Mouse (Mus musculus) limb, embryonic 12.5 days (tissue): Measurements from ENCODE around the gene Rasl11a. TPM values are rescaled to one million over a fixed set of nuclear protein-coding genes. Genes with fewer than 3 reads are reported as not detected.

Source experiments
- ATAC-seq: fragments of 200-750 bp; cut with Nextera tagmentation; 2 replicates; pipeline ENCODE4 v1.8.0; 2017; ENCODE audit warnings: low read depth, moderate TSS enrichment; ENCODE audit not compliant: insufficient number of reproducible peaks, insufficient read depth, low FRiP score, low TSS enrichment
- H3K27ac ChIP-seq: fragments of 300-500 bp; sonication (generic); 2 replicates; pipeline ENCODE4 v1.5.1; 2016; ENCODE audit warnings: mild to moderate bottlenecking, moderate library complexity
- H3K27me3 ChIP-seq: fragments of 300-500 bp; sonication (generic); 2 replicates; pipeline ENCODE4 v1.6.1; 2016; ENCODE audit warnings: mild to moderate bottlenecking, moderate library complexity
- H3K36me3 ChIP-seq: fragments of 300-500 bp; sonication (generic); 2 replicates; pipeline ENCODE4 v1.6.1; 2016; ENCODE audit warnings: mild to moderate bottlenecking, moderate library complexity
- H3K4me1 ChIP-seq: fragments of 300-500 bp; sonication (generic); replicated peaks from 2 replicates; pipeline ENCODE4 v1.6.1; 2016
- H3K4me2 ChIP-seq: fragments of 300-500 bp; sonication (generic); 2 replicates; pipeline ENCODE4 v1.6.1; 2016; ENCODE audit warnings: mild to moderate bottlenecking, moderate library complexity
- H3K4me3 ChIP-seq: fragments of 300-500 bp; sonication (generic); replicated peaks from 2 replicates; pipeline ENCODE4 v1.5.1; 2016; ENCODE audit warnings: mild to moderate bottlenecking
- H3K9ac ChIP-seq: fragments of 300-500 bp; sonication (generic); replicated peaks from 2 replicates; pipeline ENCODE4 v1.6.1; 2016; ENCODE audit warnings: mild to moderate bottlenecking, moderate library complexity
- H3K9me3 ChIP-seq: fragments of 300-500 bp; sonication (generic); 2 replicates; pipeline ENCODE4 v1.6.1; 2016; ENCODE audit warnings: mild to moderate bottlenecking, moderate library complexity
- WGBS: fragments of 180-500 bp; shearing (Covaris S2); methylation state at CpG from one replicate; pipeline ENCODE4 v1.1.7; 2016; 5-methylcytosine and 5-hydroxymethylcytosine counted together
- polyA plus RNA-seq: library from polyadenylated mRNA; unstranded; fragments of >200 nt; fragmentation: Nextera tagmentation; extraction: Ambion mirVana; gene quantifications from 2 replicates; pipeline ENCODE4 v1.2.1, GENCODE M21; 2016

Rasl11a gene
- 18.9 and 21.8 TPM in 2 replicates for polyA plus RNA-seq

DNA sequence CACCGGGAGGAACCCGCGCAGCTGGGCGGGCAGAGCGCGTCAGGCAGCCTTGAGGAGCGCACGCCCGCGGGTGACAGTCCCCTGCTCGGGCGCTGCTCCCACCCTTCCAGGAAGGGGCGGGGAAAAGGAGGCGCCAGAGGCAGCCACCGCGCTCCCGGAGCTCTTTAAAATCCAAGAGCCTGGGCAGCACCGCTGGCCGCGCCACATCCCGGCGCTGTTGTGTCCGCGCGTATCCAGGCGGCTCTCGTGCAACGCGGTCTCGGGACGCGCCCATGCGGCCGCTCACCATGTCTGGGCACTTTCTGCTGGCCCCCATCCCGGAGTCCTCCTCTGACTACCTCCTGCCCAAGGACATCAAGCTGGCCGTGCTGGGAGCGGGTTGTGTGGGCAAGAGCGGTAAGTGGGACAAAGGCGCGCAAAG, at the start of gene Rasl11a:
Rasl11a (plus strand) TSS at position 127 of the 421 bp plus-strand sequence.
- peaks cover 20% of the 10 kb centered on the region for H3K4me1 ChIP-seq
- peak within 1 kb of the TSS; percentile 85 for H3K4me2 ChIP-seq
- H3K9me3 ChIP-seq = no peaks in the 10 kb centered on the region
- H3K4me3 ChIP-seq = peak within 1 kb of the TSS; percentile 69
- peak; percentile 87 for ATAC-seq
- under 1% methylated on average over 34 of the region's 40 CpGs for WGBS
- H3K9ac ChIP-seq = peak within 1 kb of the TSS; percentile 83
- no peaks in the 10 kb centered on the region for H3K27me3 ChIP-seq
- 0 out of 2 replicates have a peak, but pooled peaks cover 4% of the 10 kb centered on the region for H3K36me3 ChIP-seq
- peak within 1 kb of the TSS; percentile 69 for H3K27ac ChIP-seq

DNA sequence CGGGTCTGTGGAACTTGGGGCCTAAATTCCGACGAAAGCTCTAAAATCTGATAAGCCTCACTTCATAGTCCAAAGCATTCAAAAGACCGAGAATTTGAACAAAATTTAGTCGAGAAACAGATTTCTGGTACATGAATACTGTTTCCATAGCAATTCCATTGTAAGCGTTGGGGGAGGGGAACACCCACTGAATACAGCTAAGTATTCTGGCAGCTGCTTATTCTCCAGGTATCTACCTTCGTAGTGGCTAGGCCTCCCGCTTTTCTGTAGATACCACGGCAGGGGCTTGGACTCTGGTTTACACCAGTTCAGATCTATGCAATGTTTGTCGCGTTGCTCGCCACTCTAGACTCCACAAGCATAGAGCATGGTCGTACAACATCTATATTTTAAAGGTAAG, 49.1 kb upstream of the Rasl11a start:
- Histone ChIP-seq H3K4me3 (no peak overlapping the region), H3K9me3 (no peaks in the 10 kb centered on the region), H3K27ac (no peak overlapping the region), H3K27me3 (no peaks in the 10 kb centered on the region), H3K4me1 (peaks cover 30% of the 10 kb centered on the region), H3K36me3 (no peaks in the 10 kb centered on the region), H3K4me2 (no peak overlapping the region), H3K9ac (no peak overlapping the region)
- no peak for ATAC-seq
- 82% methylated on average over 13 of the region's 13 CpGs for WGBS

DNA sequence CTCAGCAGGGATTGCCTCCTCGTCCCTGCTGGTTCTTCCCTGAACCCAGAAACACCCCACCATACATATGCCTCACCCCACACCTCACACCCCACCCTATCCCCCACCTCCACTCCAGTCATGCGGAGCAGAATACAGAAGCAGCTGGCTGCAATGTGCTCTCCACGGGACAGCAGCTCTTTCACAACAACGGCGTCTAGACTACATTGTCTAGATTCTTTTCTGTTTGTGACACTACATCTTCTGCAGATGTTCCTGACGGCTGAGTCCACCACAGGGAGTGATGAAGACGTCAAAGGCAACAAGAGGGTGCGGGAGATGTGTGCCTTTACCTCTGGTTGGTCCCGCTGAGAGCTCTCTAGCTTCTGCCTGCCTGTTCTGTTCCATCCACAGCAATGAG, 46.8 kb upstream of the Rasl11a start:
- H3K4me1 ChIP-seq = peaks cover 8% of the 10 kb centered on the region
- no peak for ATAC-seq
- no peaks in the 10 kb centered on the region for H3K27me3 ChIP-seq
- no peak overlapping the region for H3K4me2 ChIP-seq
- H3K9me3 ChIP-seq = peaks cover 8% of the 10 kb centered on the region; the same call in 1 of the 2 replicates
- no peak overlapping the region for H3K27ac ChIP-seq
- H3K4me3 ChIP-seq = no peak overlapping the region
- no peak overlapping the region for H3K9ac ChIP-seq
- 67% methylated on average over 9 of the region's 9 CpGs for WGBS
- H3K36me3 ChIP-seq = no peaks in the 10 kb centered on the region

DNA sequence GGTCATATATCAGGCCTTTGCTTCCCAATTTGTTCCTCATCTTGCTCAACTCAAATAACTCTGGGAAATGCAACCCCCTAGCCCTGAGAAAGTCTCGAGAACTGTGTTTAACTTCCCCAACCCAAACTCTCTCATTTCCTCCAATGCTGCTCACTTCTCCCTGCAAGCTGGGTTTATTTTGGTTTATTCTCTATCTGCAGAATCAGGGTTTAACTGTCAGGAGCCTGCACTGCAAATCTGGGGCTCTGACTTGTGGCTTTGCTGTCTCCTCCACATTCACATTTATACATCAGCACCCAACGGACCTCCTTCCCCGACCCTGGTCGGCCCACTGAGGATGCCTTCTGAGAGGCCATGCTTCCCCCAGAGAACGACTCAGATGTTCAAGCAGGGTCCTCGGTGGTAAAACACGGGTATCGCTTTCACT, 38.9 kb upstream of the Rasl11a start:
- H3K27ac ChIP-seq = no peak overlapping the region
- H3K9me3 ChIP-seq = peaks cover 8% of the 10 kb centered on the region; the same call in 1 of the 2 replicates
- no peak overlapping the region for H3K4me2 ChIP-seq
- no peaks in the 10 kb centered on the region for H3K27me3 ChIP-seq
- no peak for ATAC-seq
- H3K4me3 ChIP-seq = no peak overlapping the region
- H3K9ac ChIP-seq = no peak overlapping the region
- H3K36me3 ChIP-seq = no peaks in the 10 kb centered on the region
- H3K4me1 ChIP-seq = no peaks in the 10 kb centered on the region
- 78% methylated on average over 8 of the region's 8 CpGs for WGBS

DNA sequence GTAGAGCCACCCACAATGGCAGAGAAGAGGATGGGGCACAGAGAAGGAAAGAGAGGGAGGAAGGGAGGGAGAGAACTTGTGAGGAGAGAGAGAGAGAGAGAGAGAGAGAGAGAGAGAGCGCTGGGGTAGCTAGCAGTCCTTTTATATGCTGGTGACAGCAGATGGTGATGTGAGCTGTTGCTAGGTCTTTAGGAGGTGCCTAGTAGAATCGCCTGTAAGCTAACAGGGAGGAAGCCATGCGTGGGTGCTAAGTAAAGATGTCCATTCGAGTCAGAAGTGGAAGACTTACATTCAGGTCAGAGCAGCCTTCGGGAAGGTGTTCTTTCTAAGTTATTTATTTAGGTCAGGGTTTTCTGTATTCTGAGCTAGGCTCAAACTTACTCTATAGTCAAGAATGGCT, 34.9 kb upstream of the Rasl11a start:
- H3K9me3 ChIP-seq = no peaks in the 10 kb centered on the region
- no peaks in the 10 kb centered on the region for H3K4me1 ChIP-seq
- no peaks in the 10 kb centered on the region for H3K36me3 ChIP-seq
- H3K4me3 ChIP-seq = no peak overlapping the region
- no peak overlapping the region for H3K4me2 ChIP-seq
- ATAC-seq = no peak
- H3K9ac ChIP-seq = no peak overlapping the region
- 69% methylated on average over 5 of the region's 5 CpGs for WGBS
- no peak overlapping the region for H3K27ac ChIP-seq
- H3K27me3 ChIP-seq = no peaks in the 10 kb centered on the region

DNA sequence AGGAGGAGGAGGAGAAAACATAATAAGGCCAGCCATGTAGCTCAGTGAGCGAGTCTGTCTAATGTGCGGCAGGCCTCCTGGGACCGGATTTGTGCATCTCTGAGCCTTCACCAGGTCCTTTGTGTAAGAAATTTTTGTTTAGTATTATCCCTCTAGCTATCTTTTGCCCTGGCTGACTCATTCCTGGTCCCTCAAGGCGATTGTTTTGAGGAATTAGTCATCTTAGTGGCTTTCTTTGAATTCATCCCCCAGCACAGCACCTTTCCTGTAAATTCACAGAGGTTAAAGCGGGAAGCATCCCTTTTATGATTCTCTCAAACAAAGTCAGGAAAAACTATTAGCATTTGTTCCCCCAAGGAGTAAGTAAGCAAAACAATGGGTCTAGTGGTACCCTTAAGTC, 32.0 kb upstream of the Rasl11a start:
- no peaks in the 10 kb centered on the region for H3K27me3 ChIP-seq
- ATAC-seq = no peak
- 90% methylated on average over 5 of the region's 5 CpGs for WGBS

DNA sequence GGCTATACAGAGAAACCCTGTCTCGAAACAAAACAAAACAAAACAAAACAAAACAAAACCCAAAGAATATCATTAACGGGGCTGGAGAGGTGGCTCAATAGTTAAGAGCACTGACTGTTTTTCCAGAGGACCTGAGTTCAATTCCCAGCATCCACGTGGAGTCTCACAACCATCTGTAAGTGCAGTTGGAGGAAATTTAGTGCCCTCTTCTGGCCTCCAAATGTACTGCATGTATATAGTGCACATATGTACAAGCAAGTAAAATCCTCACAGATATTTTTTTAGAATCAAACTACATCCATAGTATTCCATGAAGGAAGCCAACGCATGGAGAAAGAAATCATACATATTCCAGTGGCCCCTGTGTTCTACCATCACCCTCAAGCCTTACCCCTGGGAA, 31.4 kb upstream of the Rasl11a start:
- Histone ChIP-seq H3K4me2 (no peak overlapping the region), H3K27ac (no peak overlapping the region), H3K4me1 (no peaks in the 10 kb centered on the region), H3K27me3 (no peaks in the 10 kb centered on the region), H3K9ac (no peak overlapping the region), H3K9me3 (no peaks in the 10 kb centered on the region), H3K4me3 (no peak overlapping the region), H3K36me3 (no peaks in the 10 kb centered on the region)
- WGBS = 88% methylated on average over 4 of the region's 4 CpGs
- no peak for ATAC-seq

More for the DNA sequence above, 32.0 kb upstream of the Rasl11a start:
- Histone ChIP-seq H3K36me3 (no peaks in the 10 kb centered on the region), H3K4me2 (no peak overlapping the region), H3K9me3 (no peaks in the 10 kb centered on the region), H3K4me3 (no peak overlapping the region), H3K4me1 (no peaks in the 10 kb centered on the region), H3K9ac (no peak overlapping the region), H3K27ac (no peak overlapping the region)

DNA sequence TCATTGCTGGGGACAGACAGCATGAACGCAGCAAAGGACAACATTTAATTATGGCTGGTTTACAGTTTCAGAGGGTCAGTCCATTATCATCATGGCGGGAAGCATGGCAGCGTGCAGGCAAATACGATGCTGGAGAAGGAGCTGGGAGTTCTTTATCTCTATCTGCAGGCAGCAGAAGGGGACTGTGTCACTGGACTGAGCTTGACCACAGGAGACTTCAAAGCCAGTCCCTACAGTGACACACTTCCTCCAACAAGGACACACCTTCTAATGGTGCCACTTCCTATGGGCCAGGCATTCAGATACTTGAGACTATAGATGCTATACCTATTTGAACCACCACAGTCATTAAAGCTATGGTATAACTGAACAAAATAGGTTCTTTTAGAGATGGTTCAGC, 29.5 kb upstream of the Rasl11a start:
- Histone ChIP-seq H3K4me3 (no peak overlapping the region), H3K27me3 (no peaks in the 10 kb centered on the region), H3K4me1 (no peaks in the 10 kb centered on the region), H3K4me2 (no peak overlapping the region), H3K27ac (no peak overlapping the region), H3K36me3 (no peaks in the 10 kb centered on the region), H3K9ac (no peak overlapping the region), H3K9me3 (no peaks in the 10 kb centered on the region)
- ATAC-seq = no peak
- 87% methylated on average over 4 of the region's 4 CpGs for WGBS

DNA sequence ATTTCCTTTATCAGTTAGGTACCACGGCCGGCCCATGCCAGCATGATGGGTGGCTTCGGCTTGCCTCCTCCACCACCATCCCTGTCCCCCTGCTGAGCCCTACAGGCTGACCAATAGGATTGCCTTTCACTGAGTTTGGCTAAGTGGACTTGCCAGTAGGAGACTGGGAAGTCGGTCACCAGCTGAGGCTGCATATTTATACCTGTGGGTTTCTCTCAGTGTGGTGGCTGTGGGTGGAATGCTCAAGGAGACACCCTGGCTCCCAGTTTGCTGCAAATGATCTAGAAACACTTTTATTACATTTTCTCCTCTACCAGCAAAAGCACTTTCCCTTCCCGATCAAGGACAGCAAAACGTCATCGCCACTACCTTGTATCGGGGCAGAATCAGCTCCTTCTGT, 27.3 kb upstream of the Rasl11a start:
- no peak overlapping the region for H3K27ac ChIP-seq
- WGBS = 81% methylated on average over 8 of the region's 8 CpGs

DNA sequence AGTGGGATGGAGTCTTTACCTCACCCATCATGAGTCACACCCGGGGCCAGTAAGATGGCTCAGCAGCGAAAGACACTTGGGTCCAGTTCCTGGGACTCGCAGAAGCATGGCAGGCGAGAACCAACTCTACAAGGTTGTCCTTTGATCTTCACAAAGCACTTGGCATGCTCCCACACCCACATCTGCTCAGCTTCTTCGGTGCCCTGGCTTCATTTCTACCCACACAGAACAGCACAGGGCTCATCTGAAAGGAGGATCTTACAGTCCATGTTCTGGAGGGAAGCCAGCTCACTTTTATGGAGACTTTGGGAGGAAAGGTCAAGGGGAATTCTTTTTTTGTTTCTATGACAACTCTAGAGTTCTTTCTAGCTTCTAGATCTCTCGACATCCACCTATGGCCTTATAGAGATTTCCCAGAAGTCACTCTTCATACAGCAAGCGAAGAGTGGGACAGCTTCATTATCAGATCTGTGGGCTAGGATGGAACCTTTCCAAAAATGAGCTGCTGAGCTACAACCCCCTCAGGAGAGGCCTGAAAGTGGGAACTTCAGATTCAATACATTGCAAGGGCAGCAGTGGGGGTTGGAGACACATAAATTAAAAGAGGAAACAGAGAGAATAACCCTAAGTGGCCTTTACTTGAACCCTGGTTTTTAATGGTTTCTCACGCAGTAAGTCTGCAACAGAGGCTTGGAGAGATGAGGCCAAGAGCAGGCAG, 25.8 kb upstream of the Rasl11a start:
- no peak for ATAC-seq
- Histone ChIP-seq H3K4me3 (no peak overlapping the region), H3K27me3 (no peaks in the 10 kb centered on the region), H3K9me3 (no peaks in the 10 kb centered on the region), H3K4me1 (no peaks in the 10 kb centered on the region), H3K27ac (no peak overlapping the region), H3K36me3 (no peaks in the 10 kb centered on the region), H3K9ac (no peak overlapping the region), H3K4me2 (no peak overlapping the region)
- 75% methylated on average over 8 of the region's 8 CpGs for WGBS

More for the DNA sequence above, 27.3 kb upstream of the Rasl11a start:
- Histone ChIP-seq H3K4me3 (no peak overlapping the region), H3K4me2 (no peak overlapping the region), H3K9me3 (no peaks in the 10 kb centered on the region), H3K36me3 (no peaks in the 10 kb centered on the region), H3K27me3 (no peaks in the 10 kb centered on the region), H3K9ac (no peak overlapping the region), H3K4me1 (no peaks in the 10 kb centered on the region)
- ATAC-seq = no peak

DNA sequence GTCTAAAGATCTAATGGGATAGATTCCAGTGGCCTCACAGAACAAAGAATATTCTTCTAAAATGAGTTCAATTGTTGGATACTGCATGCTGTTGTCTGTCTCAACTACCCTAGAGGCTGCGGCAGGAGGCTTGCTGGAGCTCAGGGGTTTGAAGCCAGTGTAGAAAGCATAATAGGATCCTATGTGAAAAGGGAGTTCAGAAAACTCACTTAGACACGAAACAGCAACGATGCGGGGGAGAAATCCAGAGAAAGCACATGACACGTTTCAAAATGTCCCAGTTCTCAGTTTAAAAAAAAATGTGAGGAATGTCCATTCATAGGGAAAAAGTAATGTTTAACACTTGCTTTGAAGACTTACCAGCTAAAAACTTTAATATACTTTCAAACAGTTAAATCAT, 21.9 kb upstream of the Rasl11a start:
- Histone ChIP-seq H3K4me1 (peaks cover 3% of the 10 kb centered on the region; the same call in 1 of the 2 replicates), H3K27ac (no peak overlapping the region), H3K4me3 (no peak overlapping the region), H3K9ac (no peak overlapping the region), H3K27me3 (no peaks in the 10 kb centered on the region), H3K4me2 (no peak overlapping the region), H3K36me3 (no peaks in the 10 kb centered on the region), H3K9me3 (no peaks in the 10 kb centered on the region)
- 86% methylated on average over 5 of the region's 5 CpGs for WGBS
- ATAC-seq = no peak

DNA sequence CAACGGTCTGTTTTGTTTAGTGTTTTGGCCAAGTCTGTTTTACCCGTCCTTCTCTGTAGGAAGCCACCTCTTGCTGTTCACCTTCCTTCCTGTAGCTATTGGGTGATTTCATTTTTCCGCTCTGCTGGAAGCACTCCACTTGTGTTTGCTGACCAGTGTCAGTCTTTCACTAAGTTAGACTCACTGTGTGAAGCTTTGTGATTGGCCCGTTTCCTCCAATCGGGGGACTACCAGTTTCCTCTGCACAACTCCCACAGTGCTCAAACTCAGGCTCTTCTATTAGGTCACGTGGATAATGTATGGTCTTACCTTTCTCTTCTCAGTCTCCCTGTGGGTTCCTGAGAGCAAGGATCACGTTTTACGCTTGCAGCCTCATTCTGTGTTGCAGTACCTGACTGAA, 15.3 kb upstream of the Rasl11a start:
- Histone ChIP-seq H3K36me3 (peaks cover 4% of the 10 kb centered on the region), H3K4me2 (no peak overlapping the region), H3K9me3 (no peaks in the 10 kb centered on the region), H3K27ac (no peak overlapping the region), H3K27me3 (no peaks in the 10 kb centered on the region), H3K9ac (no peak overlapping the region), H3K4me1 (peaks cover 11% of the 10 kb centered on the region), H3K4me3 (no peak overlapping the region)
- WGBS = 62% methylated on average over 8 of the region's 8 CpGs
- ATAC-seq = no peak
